Mouse (Mus musculus) lung, adult 2 months (tissue): ENCODE measurements at regions not wholly inside any gene's neighbourhood (a gene's known extent, or its start where the extent isn't known, plus 50 kb on each side); places are given as distances from the start of the nearest gene placed in this dataset.

Source experiments
- CTCF ChIP-seq: fragments of 200-500 bp; IDR thresholded peaks from 2 replicates; pipeline ENCODE4 v1.5.1; 2011; ENCODE audit warnings: mild to moderate bottlenecking, low read length, control low read depth; ENCODE audit not compliant: insufficient read depth
- POLR2A ChIP-seq: fragments of 200-500 bp; IDR thresholded peaks from 2 replicates; pipeline ENCODE4 v1.6.1; 2011; ENCODE audit warnings: low read depth, mild to moderate bottlenecking, control low read depth, low read length, borderline replicate concordance; ENCODE audit errors: extremely low read depth

GRCm38 (mm10) chr6:126398641-126399040 is 136.6 kb downstream of the Kcna5 start:
- no peak for TF ChIP-seq CTCF
- TF ChIP-seq POLR2A = no peak
